Mouse (Mus musculus): ENCODE measurements at regions not wholly inside any gene's neighbourhood (a gene's known extent, or its start where the extent isn't known, plus 50 kb on each side); places are given as distances from the start of the nearest gene placed in this dataset.

- TF ChIP-seq POLR2A (IDR thresholded peaks at IDR 0.05; ENCODE audit: borderline replicate concordance, low read depth, low read length) (no peak), CTCF (IDR thresholded peaks at IDR 0.05; ENCODE audit: low read depth, low read length) (no peak)
These were observed 132.9 kb downstream of the Tomm20 start for GRCm38 (mm10) chr8:126812777-126813176.

Data from bone marrow macrophage, adult 2 months (primary cell).